8 mouse cellular contexts compared by ENCODE assay signal in genomic region chr6:86694465-86694864, GRCm38 (mm10). TPM values are rescaled to one million over a fixed set of nuclear protein-coding genes. Genes with fewer than 3 reads are reported as not detected.
DNase-seq lines count a peak whose midpoint lies in the region; ATAC-seq and TF ChIP-seq lines count a peak whose summit lies in the region.

No protein-coding gene starts in this region.

- no peaks in the 10 kb centered on the region for H3K4me1 ChIP-seq in kidney, adult 2 months (ENCODE audit: control insufficient read depth, insufficient read depth, low read length)
- H3K4me1 ChIP-seq in kidney, embryonic 14.5 days (ENCODE audit: control insufficient read depth, insufficient read depth, low read length) = no peaks in the 10 kb centered on the region
- H3K4me1 ChIP-seq in ES-Bruce4 (ENCODE audit: control insufficient read depth, insufficient read depth, low read length) = no peaks in the 10 kb centered on the region
- H3K4me1 ChIP-seq in embryonic facial prominence, embryonic 11.5 days (ENCODE audit: control insufficient read depth, insufficient read depth, low read length) = no peaks in the 10 kb centered on the region

- no peak overlapping the region for H3K4me2 ChIP-seq in kidney, embryonic 14.5 days (replicated peaks; ENCODE audit: low read depth, low read length)
- H3K4me2 ChIP-seq in embryonic facial prominence, embryonic 11.5 days (ENCODE audit: low read depth, low read length) = no peak overlapping the region

- H3K9me3 ChIP-seq in kidney, embryonic 14.5 days (ENCODE audit: control insufficient read depth, low read length) = no peaks in the 10 kb centered on the region
- H3K9me3 ChIP-seq in ES-Bruce4 (replicated peaks; ENCODE audit: control insufficient read depth, insufficient read depth, low read length, poor library complexity, severe bottlenecking) = no peaks in the 10 kb centered on the region
- H3K9me3 ChIP-seq in embryonic facial prominence, embryonic 11.5 days (replicated peaks; ENCODE audit: control insufficient read depth, low read length) = no peaks in the 10 kb centered on the region

- no peak overlapping the region for H3K4me3 ChIP-seq in kidney, adult 2 months (ENCODE audit: insufficient read depth, low read depth, low read length)
- no peak overlapping the region for H3K4me3 ChIP-seq in kidney, embryonic 14.5 days (ENCODE audit: low read length)
- no peak overlapping the region for H3K4me3 ChIP-seq in ES-Bruce4 (ENCODE audit: low read depth, low read length)
- H3K4me3 ChIP-seq in embryonic facial prominence, embryonic 11.5 days (ENCODE audit: low read depth, low read length) = no peak overlapping the region

- peaks cover 4% of the 10 kb centered on the region; the same call in 1 of the 2 replicates for H3K36me3 ChIP-seq in kidney, adult 2 months (ENCODE audit: control insufficient read depth, insufficient read depth, low read length)
- H3K36me3 ChIP-seq in kidney, embryonic 14.5 days (ENCODE audit: control insufficient read depth, insufficient read depth, low read length) = peaks cover 42% of the 10 kb centered on the region
- peaks cover 2% of the 10 kb centered on the region; the same call in 1 of the 2 replicates for H3K36me3 ChIP-seq in ES-Bruce4 (ENCODE audit: control insufficient read depth, insufficient read depth, low read length, poor library complexity, severe bottlenecking)
- no peaks in the 10 kb centered on the region; the same call in 1 of the 2 replicates for H3K36me3 ChIP-seq in embryonic facial prominence, embryonic 11.5 days (replicated peaks; ENCODE audit: control insufficient read depth, insufficient read depth, low read depth, low read length)

- no peak for TF ChIP-seq POLR2A in kidney, adult 2 months (IDR thresholded peaks at IDR 0.05; ENCODE audit: low read depth, low read length)
- no peak for TF ChIP-seq POLR2A in ES-Bruce4 (IDR thresholded peaks at IDR 0.05; ENCODE audit: insufficient read depth, low read length)

- no peak overlapping the region for H3K27ac ChIP-seq in kidney, adult 2 months (ENCODE audit: insufficient read depth, low read depth, low read length)
- H3K27ac ChIP-seq in kidney, embryonic 14.5 days (ENCODE audit: low read depth, low read length) = no peak overlapping the region
- no peak overlapping the region for H3K27ac ChIP-seq in ES-Bruce4 (ENCODE audit: insufficient read depth, low read length)
- no peak overlapping the region for H3K27ac ChIP-seq in embryonic facial prominence, embryonic 11.5 days (replicated peaks; ENCODE audit: low read depth, low read length)

- DNase-seq in kidney, adult 2 months = peak; percentile 66
- peak; percentile 79 for DNase-seq in adrenal gland, postnatal 14 days
- DNase-seq in embryonic facial prominence, embryonic 11.5 days (ENCODE audit: low spot score) = peak; percentile 63
- DNase-seq in layer of hippocampus, postnatal 25 days (ENCODE audit: extremely low spot score in 1 of 2, low spot score in 1 of 2) = peak; percentile 15 to 60
- DNase-seq in natural killer cell, adult 2 months (ENCODE audit: low spot score in 2 of 2) = peak; percentile 62 to 74
- peak; percentile 82 for DNase-seq in thymus, postnatal 4 days

- no peak for TF ChIP-seq EP300 in ES-Bruce4 (IDR thresholded peaks at IDR 0.05; ENCODE audit: insufficient read depth, low read depth, low read length)

- ATAC-seq in kidney, embryonic 14.5 days (ENCODE audit: low FRiP score, low TSS enrichment) = no peak
- no peak for ATAC-seq in embryonic facial prominence, embryonic 11.5 days (replicated peaks; ENCODE audit: insufficient number of reproducible peaks, low FRiP score, low TSS enrichment, low read depth)

- H3K27me3 ChIP-seq in kidney, adult 2 months (replicated peaks; ENCODE audit: control insufficient read depth, insufficient read depth, low read length) = no peaks in the 10 kb centered on the region
- H3K27me3 ChIP-seq in kidney, embryonic 14.5 days (ENCODE audit: control insufficient read depth, insufficient read depth, low read length) = no peaks in the 10 kb centered on the region
- no peaks in the 10 kb centered on the region for H3K27me3 ChIP-seq in ES-Bruce4 (ENCODE audit: control insufficient read depth, insufficient read depth, low read length, poor library complexity, severe bottlenecking)
- no peaks in the 10 kb centered on the region for H3K27me3 ChIP-seq in embryonic facial prominence, embryonic 11.5 days (ENCODE audit: control insufficient read depth, insufficient read depth, low read length)

- H3K9ac ChIP-seq in kidney, embryonic 14.5 days (ENCODE audit: low read depth, low read length) = no peak overlapping the region
- no peak overlapping the region for H3K9ac ChIP-seq in ES-Bruce4 (ENCODE audit: low read depth, poor library complexity, severe bottlenecking)
- no peak overlapping the region for H3K9ac ChIP-seq in embryonic facial prominence, embryonic 11.5 days (replicated peaks; ENCODE audit: low read length)

- peak; percentile 75 for TF ChIP-seq CTCF in kidney, adult 2 months (conservative IDR thresholded peaks at IDR 0.05; ENCODE audit: insufficient read depth, insufficient read length, low read depth, low read length)
- TF ChIP-seq CTCF in ES-Bruce4 (IDR thresholded peaks at IDR 0.05; ENCODE audit: low read depth, low read length) = peak; percentile 69

RNA-seq across cellular contexts. Expression of gene Snrnp27, which starts 10.1 kb away (rescaled TPM):
- polyA plus RNA-seq in kidney, adult 2 months (2012; rRNA removed) = 14.6 and 21.0 TPM in 2 replicates
- polyA plus RNA-seq in kidney, embryonic 14.5 days (2014; fragmentation: Nextera tagmentation; extraction: Ambion mirVana) = 125 and 142 TPM in 2 replicates
- polyA plus RNA-seq in ES-Bruce4 (2011; ENCODE audit: insufficient read depth, insufficient read length, low read depth, missing spikeins) = 83.1 and 93.5 TPM in 2 replicates
- 65.4 and 68.1 TPM in 2 replicates for total RNA-seq in adrenal gland, postnatal 14 days (2021)
- 139 and 148 TPM in 2 replicates for polyA plus RNA-seq in embryonic facial prominence, embryonic 11.5 days (2014; fragmentation: Nextera tagmentation; extraction: Ambion mirVana)
- 10 to 100 TPM; 57.8 to 62.2 TPM for total RNA-seq in layer of hippocampus, postnatal 25 days (2021)

RNA-seq across cellular contexts. Expression of gene Mxd1, which starts 25.5 kb away (rescaled TPM):
- 8.7 and 9.9 TPM in 2 replicates for polyA plus RNA-seq in kidney, adult 2 months (2012; rRNA removed)
- polyA plus RNA-seq in kidney, embryonic 14.5 days (2014; fragmentation: Nextera tagmentation; extraction: Ambion mirVana) = 5.4 and 8.8 TPM in 2 replicates
- 3.4 and 3.8 TPM in 2 replicates for polyA plus RNA-seq in ES-Bruce4 (2011; ENCODE audit: insufficient read depth, insufficient read length, low read depth, missing spikeins)
- total RNA-seq in adrenal gland, postnatal 14 days (2021) = 11.0 and 12.3 TPM in 2 replicates
- 13.5 and 15.1 TPM in 2 replicates for polyA plus RNA-seq in embryonic facial prominence, embryonic 11.5 days (2014; fragmentation: Nextera tagmentation; extraction: Ambion mirVana)
- 10 to 100 TPM; 19.2 to 21.2 TPM for total RNA-seq in layer of hippocampus, postnatal 25 days (2021)

RNA-seq across cellular contexts. Expression of gene Gmcl1, which starts 38.7 kb away (rescaled TPM):
- 9.1 and 10.0 TPM in 2 replicates for polyA plus RNA-seq in kidney, adult 2 months (2012; rRNA removed)
- 27.0 and 38.3 TPM in 2 replicates for polyA plus RNA-seq in kidney, embryonic 14.5 days (2014; fragmentation: Nextera tagmentation; extraction: Ambion mirVana)
- polyA plus RNA-seq in ES-Bruce4 (2011; ENCODE audit: insufficient read depth, insufficient read length, low read depth, missing spikeins) = 21.4 and 22.9 TPM in 2 replicates
- 13.7 and 16.2 TPM in 2 replicates for total RNA-seq in adrenal gland, postnatal 14 days (2021)
- 49.3 and 57.4 TPM in 2 replicates for polyA plus RNA-seq in embryonic facial prominence, embryonic 11.5 days (2014; fragmentation: Nextera tagmentation; extraction: Ambion mirVana)
- 10 to 100 TPM; 29.7 to 35.8 TPM for total RNA-seq in layer of hippocampus, postnatal 25 days (2021)
